In genomic region chr6:108571042-108571590, GRCm38 (mm10) we compare ENCODE assay signal across 8 mouse cellular contexts.
DNase-seq lines count a peak whose midpoint lies in the region; ATAC-seq and TF ChIP-seq lines count a peak whose summit lies in the region.

No protein-coding gene starts in this region.

- TF ChIP-seq CTCF in MEL (IDR thresholded peaks at IDR 0.05 in 2 of 3, conservative IDR thresholded peaks at IDR 0.05 in 1 of 3; ENCODE audit: control insufficient read depth in 1 of 3, insufficient read depth in 1 of 3, low read depth in 2 of 3, low read length in 3 of 3, poor library complexity in 1 of 3, severe bottlenecking in 1 of 3): no peak
- TF ChIP-seq CTCF in cerebellum, adult 2 months (IDR thresholded peaks at IDR 0.05; ENCODE audit: borderline replicate concordance, insufficient read depth, low read depth, low read length): no peak

- TF ChIP-seq POLR2A in MEL (IDR thresholded peaks at IDR 0.05; ENCODE audit: control insufficient read depth in 1 of 2, insufficient read depth in 1 of 2, low read depth in 1 of 2, low read length in 2 of 2, poor library complexity in 1 of 2): no peak; a peak in 1 of 4 replicates
- TF ChIP-seq POLR2A in cerebellum, adult 2 months (IDR thresholded peaks at IDR 0.05; ENCODE audit: borderline replicate concordance, insufficient read depth, low read length): no peak

- peak; percentile 9 to 25; a peak in 2 of 4 replicates for TF ChIP-seq EP300 in MEL (IDR thresholded peaks at IDR 0.05; ENCODE audit: low read depth in 1 of 2, low read length in 2 of 2)

- H3K4me2 ChIP-seq in hindbrain, embryonic 11.5 days (replicated peaks; ENCODE audit: low read depth, low read length): peak overlapping the region; percentile 64

- H3K4me1 ChIP-seq in MEL (ENCODE audit: control insufficient read depth in 1 of 2, insufficient read depth in 2 of 2, low read length in 2 of 2): peaks cover 3 to 16% of the 10 kb centered on the region in 2 experiments
- peaks cover 7% of the 10 kb centered on the region for H3K4me1 ChIP-seq in cerebellum, adult 2 months (ENCODE audit: control insufficient read depth, insufficient read depth, low read length)
- H3K4me1 ChIP-seq in hindbrain, embryonic 11.5 days (replicated peaks; ENCODE audit: control insufficient read depth, insufficient read depth, low read length): no peaks in the 10 kb centered on the region

- H3K4me3 ChIP-seq in MEL (ENCODE audit: control insufficient read depth in 1 of 2, insufficient read depth in 1 of 2, low read depth in 2 of 2, low read length in 2 of 2): peak overlapping the region; percentile 75 to 83
- H3K4me3 ChIP-seq in cerebellum, adult 2 months (replicated peaks; ENCODE audit: insufficient read depth, low read depth, low read length): peak overlapping the region; percentile 63
- peak overlapping the region; percentile 29 for H3K4me3 ChIP-seq in hindbrain, embryonic 11.5 days (ENCODE audit: low read depth, low read length)

- peaks cover 0 to 8% of the 10 kb centered on the region in 2 experiments; a peak in 2 of 4 replicates for H3K36me3 ChIP-seq in MEL (ENCODE audit: control insufficient read depth in 1 of 2, insufficient read depth in 2 of 2, low read length in 2 of 2)
- no peaks in the 10 kb centered on the region for H3K36me3 ChIP-seq in hindbrain, embryonic 11.5 days (ENCODE audit: control insufficient read depth, insufficient read depth, low read length)

- peak overlapping the region; percentile 51 for H3K9ac ChIP-seq in MEL (ENCODE audit: control insufficient read depth, low read depth, low read length, poor library complexity, severe bottlenecking)
- H3K9ac ChIP-seq in hindbrain, embryonic 11.5 days (ENCODE audit: low read depth, low read length): peak overlapping the region; percentile 54

- no peaks in the 10 kb centered on the region for H3K9me3 ChIP-seq in MEL (replicated peaks; ENCODE audit: insufficient read depth, low read length)
- no peaks in the 10 kb centered on the region for H3K9me3 ChIP-seq in hindbrain, embryonic 11.5 days (ENCODE audit: control insufficient read depth, low read length)

- no peaks in the 10 kb centered on the region for H3K27me3 ChIP-seq in MEL (ENCODE audit: control insufficient read depth in 1 of 2, insufficient read depth in 2 of 2, low read length in 2 of 2)
- H3K27me3 ChIP-seq in cerebellum, adult 2 months (ENCODE audit: control insufficient read depth, insufficient read depth, low read length): no peaks in the 10 kb centered on the region
- H3K27me3 ChIP-seq in hindbrain, embryonic 11.5 days (ENCODE audit: control insufficient read depth, insufficient read depth, low read length): no peaks in the 10 kb centered on the region

- no peaks in the 10 kb centered on the region for H3K79me2 ChIP-seq in MEL (ENCODE audit: control insufficient read depth, insufficient read depth, low read length, poor library complexity)

- DNase-seq in MEL (ENCODE audit: low read depth, low spot score): peak; percentile 82
- peak; percentile 45 to 58 for DNase-seq in cerebellum, adult 2 months
- DNase-seq in frontal cortex, adult 2 months (ENCODE audit: extremely low spot score in 1 of 2, low spot score in 1 of 2): peak; percentile 45 to 74
- peak; percentile 68 for DNase-seq in hindbrain, embryonic 11.5 days (ENCODE audit: low spot score)
- DNase-seq in layer of hippocampus, postnatal 25 days (ENCODE audit: extremely low spot score in 1 of 2, low spot score in 1 of 2): peak; percentile 47 to 54
- DNase-seq in lung, postnatal 25 days (ENCODE audit: low spot score): peak; percentile 94
- peak; percentile 80 for DNase-seq in right cerebral cortex, adult 18-20 months
- peak; percentile 70 for DNase-seq in urinary bladder, adult 2 months (ENCODE audit: low spot score)

- TF ChIP-seq RAD21 in MEL (IDR thresholded peaks at IDR 0.05; ENCODE audit: low read depth, low read length): no peak; the same call in 1 of the 2 replicates

- 2% methylated on average over 21 of the region's 21 CpGs for WGBS in cerebellum, adult 2 months
- 2% methylated on average over 21 of the region's 21 CpGs for WGBS in hindbrain, embryonic 11.5 days

- ATAC-seq in hindbrain, embryonic 11.5 days (ENCODE audit: low FRiP score): peak; percentile 90

- peak overlapping the region; percentile 27; the same call in 1 of the 2 replicates for H3K27ac ChIP-seq in MEL (ENCODE audit: control insufficient read depth, low read depth, low read length)
- H3K27ac ChIP-seq in cerebellum, adult 2 months (ENCODE audit: insufficient read depth, low read length): no peak overlapping the region
- H3K27ac ChIP-seq in hindbrain, embryonic 11.5 days (ENCODE audit: low read depth, low read length): peak overlapping the region; percentile 6; the same call in 1 of the 2 replicates

TF ChIP-seq in MEL, 35 proteins besides CTCF, POLR2A, EP300 and RAD21:
- TF ChIP-seq JUND (IDR thresholded peaks at IDR 0.05; ENCODE audit: low read depth, low read length): no peak
- peak; percentile 49 for TF ChIP-seq HCFC1 (IDR thresholded peaks at IDR 0.05; ENCODE audit: low read depth, low read length)
- TF ChIP-seq MAZ (IDR thresholded peaks at IDR 0.05; ENCODE audit: low read depth, low read length): peak; percentile 73
- TF ChIP-seq POLR2AphosphoS2 (IDR thresholded peaks at IDR 0.05; ENCODE audit: low read length): no peak
- no peak for TF ChIP-seq MAFK (IDR thresholded peaks at IDR 0.05; ENCODE audit: borderline replicate concordance, low read depth, low read length)
- TF ChIP-seq KAT2A (conservative IDR thresholded peaks at IDR 0.05; ENCODE audit: low read depth, low read length): no peak
- TF ChIP-seq RCOR1 (IDR thresholded peaks at IDR 0.05; ENCODE audit: low read depth, low read length): no peak
- peak; percentile 54 for TF ChIP-seq ELF1 (IDR thresholded peaks at IDR 0.05; ENCODE audit: low read depth, low read length)
- TF ChIP-seq USF2 (IDR thresholded peaks at IDR 0.05; ENCODE audit: borderline replicate concordance in 1 of 2, insufficient read depth in 1 of 2, low read depth in 1 of 2, low read length in 2 of 2): no peak
- TF ChIP-seq BHLHE40 (IDR thresholded peaks at IDR 0.05; ENCODE audit: borderline replicate concordance, low read depth, low read length): peak; percentile 91
- 0 out of 2 replicates have a peak, but pooled peaks have one; percentile 0 for TF ChIP-seq TCF12 (IDR thresholded peaks at IDR 0.05; ENCODE audit: low read depth, low read length)
- TF ChIP-seq TAL1 (IDR thresholded peaks at IDR 0.05; ENCODE audit: low read length): no peak
- TF ChIP-seq TBP (IDR thresholded peaks at IDR 0.05; ENCODE audit: low read depth, low read length): no peak
- no peak for TF ChIP-seq CHD2 (IDR thresholded peaks at IDR 0.05; ENCODE audit: low read length)
- TF ChIP-seq UBTF (IDR thresholded peaks at IDR 0.05; ENCODE audit: borderline replicate concordance, insufficient read depth, low read depth, low read length): no peak
- TF ChIP-seq MXI1 (IDR thresholded peaks at IDR 0.05; ENCODE audit: low read depth, low read length): peak; percentile 68
- TF ChIP-seq MYC (IDR thresholded peaks at IDR 0.05; ENCODE audit: low read depth, low read length): no peak
- TF ChIP-seq ETS1 (IDR thresholded peaks at IDR 0.05; ENCODE audit: low read depth, low read length): peak; percentile 59
- TF ChIP-seq GATA1 (IDR thresholded peaks at IDR 0.05; ENCODE audit: low read depth, low read length): no peak
- peak; percentile 44; the same call in 1 of the 2 replicates for TF ChIP-seq SIN3A (IDR thresholded peaks at IDR 0.05; ENCODE audit: low read length)
- TF ChIP-seq MEF2A (IDR thresholded peaks at IDR 0.05; ENCODE audit: extremely low read depth, insufficient replicate concordance, low read depth, low read length, poor library complexity, severe bottlenecking): no peak
- no peak for TF ChIP-seq MAX (IDR thresholded peaks at IDR 0.05; ENCODE audit: low read length)
- TF ChIP-seq USF1 (IDR thresholded peaks at IDR 0.05; ENCODE audit: low read depth, low read length): peak; percentile 71
- TF ChIP-seq ZMIZ1 (IDR thresholded peaks at IDR 0.05; ENCODE audit: low read depth, low read length): peak; percentile 46; the same call in 1 of the 2 replicates
- TF ChIP-seq GABPA (IDR thresholded peaks at IDR 0.05; ENCODE audit: low read depth, low read length): no peak
- no peak for TF ChIP-seq E2F4 (IDR thresholded peaks at IDR 0.05; ENCODE audit: borderline replicate concordance, low read depth, low read length)
- no peak for TF ChIP-seq NELFE (IDR thresholded peaks at IDR 0.05; ENCODE audit: low read depth, low read length)
- no peak for TF ChIP-seq CHD1 (IDR thresholded peaks at IDR 0.05; ENCODE audit: low read depth, low read length)
- TF ChIP-seq ZNF384 (IDR thresholded peaks at IDR 0.05; ENCODE audit: low read depth, low read length): no peak
- no peak for TF ChIP-seq NRF1 (IDR thresholded peaks at IDR 0.05; ENCODE audit: insufficient read depth, low read depth, low read length, poor library complexity, severe bottlenecking)
- TF ChIP-seq POLR2AphosphoS5 (IDR thresholded peaks at IDR 0.05; ENCODE audit: borderline replicate concordance, low read depth, low read length): no peak
- no peak for TF ChIP-seq SMC3 (IDR thresholded peaks at IDR 0.05; ENCODE audit: low read depth, low read length)
- no peak for TF ChIP-seq ZC3H11A (IDR thresholded peaks at IDR 0.05; ENCODE audit: low read depth, low read length)
- no peak for TF ChIP-seq MYB (IDR thresholded peaks at IDR 0.05; ENCODE audit: low read depth, low read length)
- TF ChIP-seq ZKSCAN1 (IDR thresholded peaks at IDR 0.05; ENCODE audit: low read depth, low read length): no peak

Comparison
In these comparisons a context has a peak if more than half of its experiments do, and no peak if none do; other contexts are left out.
1. H3K4me3 ChIP-seq: peak in every context shown above with its lines; median percentile 79 in MEL; 63 in cerebellum, adult 2 months; 29 in hindbrain, embryonic 11.5 days.